Mouse (Mus musculus): ENCODE results near the gene Izumo1r.

The Izumo1r gene

DNA sequence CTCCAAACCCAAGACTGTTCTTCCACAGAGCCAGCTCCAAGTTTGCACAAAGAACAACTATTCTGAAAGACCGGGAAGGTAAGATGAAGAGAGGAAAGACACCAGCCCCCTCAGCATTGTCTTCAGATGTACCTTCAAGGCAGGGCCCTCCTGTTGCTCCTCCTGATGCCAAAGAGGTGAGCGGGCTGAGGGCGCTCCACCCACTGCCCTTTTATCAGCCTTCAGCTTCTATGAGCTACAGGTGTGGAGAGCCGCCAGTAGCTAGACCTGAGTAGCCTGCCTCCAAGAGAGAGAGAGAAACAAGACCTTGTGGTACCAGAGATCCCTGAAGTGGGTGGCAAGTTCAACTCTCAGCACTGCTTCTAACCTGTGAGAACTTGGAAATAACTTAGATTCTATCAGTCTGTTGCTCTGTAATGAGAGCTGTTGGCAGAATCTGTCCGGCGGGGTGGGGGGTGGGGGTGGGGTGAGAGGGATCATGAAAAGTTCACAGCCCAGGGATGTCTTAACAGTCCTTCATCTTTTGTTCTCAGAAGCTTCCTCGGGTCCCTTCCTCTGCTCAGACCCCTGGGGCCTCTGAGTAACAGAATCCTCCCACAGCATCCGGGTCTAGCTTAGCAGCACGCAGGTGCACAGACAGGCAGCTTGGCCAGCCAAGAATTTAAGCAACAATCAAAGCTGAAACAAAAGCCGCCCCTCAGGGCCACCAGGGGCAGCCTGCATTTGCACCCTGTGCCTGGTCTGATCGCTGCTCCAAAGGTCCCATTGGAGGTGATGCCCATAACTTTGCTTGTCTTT, at the start of gene Izumo1r:
Izumo1r (minus strand) TSS at position 369 of the 798 bp plus-strand sequence.
- DNase-seq (ENCODE audit: low spot score): no peak

DNA sequence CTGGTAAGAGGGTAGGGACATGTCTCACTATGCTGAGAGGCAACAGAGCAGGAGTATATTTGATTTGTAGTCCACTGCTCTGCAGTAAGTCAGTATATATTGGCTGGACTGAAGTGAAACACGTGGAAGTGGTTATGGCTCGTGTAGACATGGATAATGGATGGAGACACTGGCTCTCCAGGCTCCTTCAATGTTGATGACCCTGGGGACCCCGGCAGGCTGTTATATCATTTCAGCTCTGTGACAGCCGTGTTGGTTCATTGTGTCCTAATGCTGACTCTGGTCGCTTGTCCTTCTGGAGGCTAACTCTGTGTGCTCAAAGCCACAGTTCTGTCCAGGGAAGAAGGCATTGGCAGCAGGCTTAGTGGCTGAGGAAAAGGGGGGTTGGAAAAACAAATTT, 47.3 kb upstream of the Izumo1r start:
- DNase-seq (ENCODE audit: low spot score): no peak

DNA sequence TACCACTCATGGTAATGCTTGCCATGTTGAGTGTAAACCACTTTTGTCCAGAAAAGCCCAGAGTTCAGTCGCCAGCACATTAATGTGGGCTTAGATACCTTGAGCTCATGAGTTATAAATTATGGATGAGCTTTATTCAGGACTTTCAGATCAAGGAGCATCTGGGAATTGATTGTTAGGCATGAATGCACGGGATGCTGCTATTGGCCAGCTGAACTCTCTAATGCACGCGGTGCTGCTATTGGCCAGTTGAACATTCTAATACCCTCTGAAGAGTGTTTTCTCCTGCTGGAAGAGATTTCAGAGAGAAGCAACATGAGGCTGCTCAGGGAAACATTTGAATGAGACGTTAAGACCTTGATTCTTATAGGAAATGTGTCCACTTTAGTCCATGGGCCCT, 45.1 kb upstream of the Izumo1r start:
- no peak for DNase-seq (ENCODE audit: low spot score)

DNA sequence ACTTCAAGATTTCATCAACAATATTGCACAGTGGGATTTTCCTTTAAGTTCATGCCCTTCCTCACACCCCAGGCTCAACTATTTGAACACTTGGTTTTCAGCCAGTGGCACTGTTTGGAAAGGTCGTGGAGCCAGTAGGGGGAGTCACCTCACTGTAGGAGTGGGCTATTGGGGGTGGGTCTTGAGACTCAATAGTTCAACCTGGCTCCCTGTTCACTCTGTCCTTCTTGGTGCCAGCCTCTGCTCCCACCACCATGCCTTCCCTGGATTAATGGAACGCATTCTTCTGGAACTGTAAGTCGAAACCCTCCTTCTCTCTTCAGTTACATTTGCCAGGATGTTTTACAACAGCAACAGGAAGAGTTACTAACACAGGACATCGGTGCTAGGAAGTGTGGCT, 42.9 kb upstream of the Izumo1r start:
- no peak for DNase-seq (ENCODE audit: low spot score)

DNA sequence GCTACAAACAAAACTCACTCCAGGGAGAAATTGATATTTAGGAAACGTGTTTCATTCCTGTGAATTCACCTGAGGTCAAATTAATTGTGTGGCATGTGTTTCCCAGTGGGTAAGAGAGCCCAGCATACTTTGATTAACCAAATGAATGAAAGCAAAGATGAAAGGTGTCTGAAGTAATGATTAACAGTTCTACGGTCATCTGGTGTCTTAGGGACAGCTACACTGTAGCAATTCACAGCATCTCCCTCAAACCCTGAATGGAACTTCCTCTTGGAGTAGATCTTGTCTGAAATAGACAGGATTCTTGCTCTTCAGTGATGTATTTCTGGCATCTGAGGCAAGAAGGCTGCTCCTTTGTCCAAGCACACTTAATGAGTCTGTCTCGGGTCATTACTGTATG, 42.2 kb upstream of the Izumo1r start:
- no peak for DNase-seq (ENCODE audit: low spot score)

DNA sequence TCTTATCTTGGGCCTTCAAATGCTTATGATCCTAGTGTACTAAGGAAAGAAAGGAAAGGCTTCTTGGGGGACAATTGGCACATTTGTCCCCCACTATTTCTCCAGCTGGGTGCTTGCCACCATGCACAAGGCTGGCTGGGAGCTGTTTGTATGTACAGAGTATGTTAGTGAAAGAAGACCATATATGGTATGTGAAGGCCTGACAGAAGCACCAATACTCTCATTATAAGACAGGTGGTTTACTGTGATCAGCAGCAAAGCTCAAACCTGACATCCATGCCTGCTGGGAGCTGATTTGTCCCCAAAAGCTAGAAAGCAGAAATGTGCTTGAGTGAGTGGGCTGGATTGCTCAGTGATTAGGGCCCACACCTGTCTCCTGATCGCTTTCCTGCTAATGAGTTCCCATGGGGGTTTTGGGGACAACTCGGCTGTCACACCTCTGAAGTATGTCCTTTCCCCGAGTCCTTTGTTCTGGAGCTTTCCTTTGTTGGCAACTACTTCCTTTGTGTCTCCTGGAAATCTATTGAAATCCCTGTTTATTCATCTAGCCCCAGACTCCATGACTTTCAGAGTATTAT, 38.5 kb upstream of the Izumo1r start:
- DNase-seq (ENCODE audit: low spot score): no peak

DNA sequence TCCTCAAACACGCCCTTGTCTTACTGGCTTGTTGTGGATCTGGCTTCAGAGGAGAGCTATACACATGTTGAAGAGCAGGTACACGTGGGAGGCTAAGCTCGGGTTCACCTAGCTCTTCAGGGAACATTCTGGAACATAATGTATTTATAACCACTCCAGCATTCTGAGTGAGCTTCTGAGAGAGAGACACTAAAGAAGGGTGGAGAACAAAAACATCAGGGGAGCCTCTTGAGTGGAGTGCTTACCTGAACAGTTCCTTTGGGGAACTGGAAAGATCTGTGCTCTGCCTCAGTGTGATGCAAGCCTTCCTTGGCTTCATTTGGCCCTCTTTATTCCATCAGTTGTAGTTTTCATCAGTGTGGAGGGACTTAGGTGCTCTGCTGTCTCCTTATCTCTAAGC, 35.9 kb upstream of the Izumo1r start:
- DNase-seq (ENCODE audit: low spot score): no peak

DNA sequence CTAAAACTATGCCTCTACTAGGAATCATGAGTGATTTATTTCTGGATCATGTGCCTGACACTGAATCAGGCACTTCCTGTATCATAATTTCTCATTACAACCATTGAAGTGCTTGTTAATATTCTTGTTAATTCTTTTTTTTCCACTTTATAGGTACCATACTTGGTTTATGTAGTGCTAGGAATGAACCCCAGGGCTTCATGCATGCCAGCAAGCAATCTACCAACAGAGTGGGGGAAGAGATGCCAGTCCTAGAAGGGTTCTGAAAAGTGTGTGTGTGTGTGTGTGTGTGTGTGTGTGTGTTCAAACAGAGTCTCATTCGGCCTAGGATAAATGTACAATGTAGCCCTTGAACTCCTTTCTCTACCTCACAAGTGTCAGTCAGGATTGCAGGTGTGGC, 33.6 kb upstream of the Izumo1r start:
- no peak for DNase-seq (ENCODE audit: low spot score)

DNA sequence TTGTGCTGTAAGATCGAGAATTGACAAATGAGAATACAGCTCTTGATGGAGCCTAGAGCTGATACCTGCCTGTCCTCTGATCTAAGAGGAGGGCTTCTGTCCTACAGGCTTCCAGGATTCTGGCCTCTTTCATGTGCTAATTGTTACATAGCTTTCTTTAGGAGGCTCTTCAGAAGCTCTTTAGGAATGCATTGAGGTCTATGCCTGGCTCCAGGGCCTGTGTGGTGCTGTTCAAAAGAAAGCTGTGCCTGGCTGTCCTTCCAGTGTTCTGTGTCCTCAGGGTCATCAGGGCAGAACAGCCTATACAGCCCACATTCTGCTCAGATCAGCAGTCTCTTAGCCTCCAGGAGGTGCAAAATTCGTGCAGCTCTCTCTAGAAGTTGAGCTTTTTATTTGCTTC, 31.1 kb upstream of the Izumo1r start:
- no peak for DNase-seq (ENCODE audit: low spot score)

DNA sequence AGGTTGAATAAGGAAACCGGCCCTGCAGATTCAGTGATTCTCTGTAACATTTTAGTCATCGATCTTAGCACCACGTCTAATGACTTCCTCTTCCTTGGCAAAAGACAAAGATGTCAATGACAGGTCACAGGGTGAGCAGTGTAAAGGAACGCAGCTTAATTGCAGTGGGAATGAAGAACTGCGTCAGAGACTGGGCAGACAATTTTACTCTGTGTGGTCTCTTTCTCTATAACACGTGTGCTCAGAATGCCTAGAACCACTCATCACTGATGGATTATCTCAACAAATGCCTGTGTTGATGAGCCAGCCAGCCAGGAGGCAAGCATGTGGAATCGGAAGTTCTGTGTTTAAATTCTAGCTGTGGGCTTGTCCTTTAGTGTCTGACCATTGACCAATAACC, 28.2 kb upstream of the Izumo1r start:
- no peak for DNase-seq (ENCODE audit: low spot score)

DNA sequence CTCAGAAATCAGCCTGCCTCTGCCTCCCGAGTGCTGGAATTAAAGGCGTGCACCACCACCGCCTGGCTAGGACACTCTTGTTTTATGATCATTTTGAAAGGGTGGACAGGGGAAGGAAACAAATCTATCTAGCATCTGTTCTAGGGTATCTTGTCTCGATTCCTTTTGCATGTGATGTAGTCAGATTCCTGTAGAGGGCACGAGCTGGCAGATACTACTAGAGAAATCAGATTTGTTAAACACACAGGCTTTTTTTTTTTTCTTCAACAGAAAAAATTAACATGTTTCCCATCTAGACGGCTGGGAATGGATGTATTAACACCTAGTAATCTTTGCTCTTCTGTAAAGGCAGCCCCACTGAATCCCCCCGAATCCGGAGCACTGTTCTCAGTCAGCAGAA, 27.5 kb upstream of the Izumo1r start:
- DNase-seq (ENCODE audit: low spot score): no peak

DNA sequence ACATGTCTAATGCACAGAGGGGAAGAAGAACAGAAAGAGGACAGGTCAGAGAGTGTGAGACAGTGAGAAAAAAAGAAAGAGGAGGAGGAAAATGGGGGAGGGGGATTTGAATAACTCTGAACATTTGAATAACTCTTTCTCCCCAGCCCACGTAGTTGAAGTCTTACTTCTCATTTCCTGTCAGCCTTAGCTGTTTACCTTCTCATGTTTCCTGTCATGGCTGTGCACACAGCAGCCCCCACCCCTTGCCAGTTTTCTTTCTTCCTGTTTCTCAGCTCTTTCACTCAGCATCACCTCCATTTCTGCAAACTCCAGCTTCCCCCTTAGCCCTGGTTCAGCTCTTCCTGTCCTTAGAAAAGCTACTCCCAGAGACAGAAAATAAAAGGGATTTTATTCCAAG, 22.8 kb upstream of the Izumo1r start:
- DNase-seq (ENCODE audit: low spot score): no peak

DNA sequence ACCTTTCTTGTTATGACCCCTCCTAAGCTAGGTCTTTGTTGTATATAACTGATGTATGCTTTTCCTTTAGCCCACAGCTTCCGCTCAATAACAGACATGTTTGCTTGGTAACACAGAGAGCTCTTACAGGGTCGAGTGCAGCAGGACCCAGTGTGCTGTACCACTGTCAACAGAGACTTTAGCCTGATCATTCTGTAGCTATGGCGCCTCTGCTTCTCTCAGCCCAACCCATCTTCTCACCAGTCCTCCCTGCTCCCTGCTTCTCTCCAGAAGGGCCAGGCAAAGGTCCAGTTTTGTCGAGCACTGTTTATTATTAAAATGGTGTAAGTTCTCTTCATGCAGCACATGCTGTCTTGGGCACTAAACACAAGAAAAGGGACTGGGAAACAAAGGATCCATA, 19.9 kb upstream of the Izumo1r start:
- no peak for DNase-seq (ENCODE audit: low spot score)

DNA sequence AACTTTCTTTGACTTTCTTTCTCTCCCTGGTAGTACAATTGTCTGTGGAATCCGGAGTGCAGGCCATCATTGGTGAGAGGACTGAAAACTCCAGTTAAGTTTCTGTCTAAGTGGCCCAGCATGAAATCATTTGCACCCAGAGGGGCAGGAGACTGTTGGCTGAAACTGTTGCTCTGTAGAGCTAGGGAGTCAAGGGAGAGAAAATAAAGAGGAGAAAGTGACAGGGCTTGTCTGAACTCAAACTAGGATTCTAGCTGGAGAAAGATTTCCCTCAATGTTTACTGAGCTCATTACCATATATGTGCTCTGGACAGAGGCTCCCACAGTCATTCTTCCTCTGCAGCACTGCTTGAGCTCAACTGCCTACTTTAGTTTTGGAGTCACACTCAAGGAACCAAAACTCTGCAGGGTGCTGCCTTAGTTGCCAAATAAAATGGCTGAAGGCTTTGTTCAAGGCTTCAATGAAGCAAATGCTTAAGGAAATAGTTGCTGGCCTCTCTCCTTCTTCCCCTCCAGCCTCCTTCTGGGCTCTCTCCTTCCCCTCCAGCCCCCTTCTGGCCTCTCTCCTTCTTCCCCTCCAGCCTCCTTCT, 18.3 kb upstream of the Izumo1r start:
- DNase-seq (ENCODE audit: low spot score): no peak

DNA sequence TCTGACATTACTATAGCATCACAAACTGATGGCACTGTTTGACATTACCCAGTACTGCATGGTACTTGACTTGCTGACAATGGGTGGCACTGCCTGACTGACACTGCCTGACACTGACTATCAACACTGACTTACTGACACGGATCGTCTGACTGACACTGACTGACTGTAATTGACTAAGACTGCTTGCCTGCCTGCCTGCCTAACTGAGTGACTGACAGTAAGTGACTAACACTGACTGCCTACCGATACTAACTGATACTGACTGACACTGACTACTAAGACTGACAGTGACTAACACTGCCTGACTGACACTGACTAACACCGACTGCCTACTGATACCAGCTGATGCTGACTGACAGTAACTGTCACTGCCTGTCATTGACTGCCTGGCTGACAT, 17.5 kb upstream of the Izumo1r start:
- DNase-seq (ENCODE audit: low spot score): no peak

DNA sequence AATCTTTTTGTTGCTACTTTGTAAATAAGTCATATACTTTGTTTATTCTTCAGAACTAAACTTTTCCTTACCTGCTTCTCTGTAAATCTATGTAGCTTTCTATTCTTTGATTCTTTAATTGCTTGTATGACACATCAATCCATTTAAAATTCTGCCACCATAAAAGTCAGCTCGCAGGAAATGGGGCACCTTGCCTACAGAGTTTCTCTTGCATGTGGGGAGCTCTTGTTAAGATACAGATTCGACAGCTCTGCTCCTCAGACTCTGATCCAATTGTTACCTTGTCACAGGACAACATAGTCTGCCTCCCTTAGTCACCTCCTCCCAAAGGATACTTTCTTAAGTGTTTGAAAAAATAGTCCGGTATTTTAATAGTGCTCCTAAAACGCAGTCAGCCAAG, 16.9 kb upstream of the Izumo1r start:
- no peak for DNase-seq (ENCODE audit: low spot score)

DNA sequence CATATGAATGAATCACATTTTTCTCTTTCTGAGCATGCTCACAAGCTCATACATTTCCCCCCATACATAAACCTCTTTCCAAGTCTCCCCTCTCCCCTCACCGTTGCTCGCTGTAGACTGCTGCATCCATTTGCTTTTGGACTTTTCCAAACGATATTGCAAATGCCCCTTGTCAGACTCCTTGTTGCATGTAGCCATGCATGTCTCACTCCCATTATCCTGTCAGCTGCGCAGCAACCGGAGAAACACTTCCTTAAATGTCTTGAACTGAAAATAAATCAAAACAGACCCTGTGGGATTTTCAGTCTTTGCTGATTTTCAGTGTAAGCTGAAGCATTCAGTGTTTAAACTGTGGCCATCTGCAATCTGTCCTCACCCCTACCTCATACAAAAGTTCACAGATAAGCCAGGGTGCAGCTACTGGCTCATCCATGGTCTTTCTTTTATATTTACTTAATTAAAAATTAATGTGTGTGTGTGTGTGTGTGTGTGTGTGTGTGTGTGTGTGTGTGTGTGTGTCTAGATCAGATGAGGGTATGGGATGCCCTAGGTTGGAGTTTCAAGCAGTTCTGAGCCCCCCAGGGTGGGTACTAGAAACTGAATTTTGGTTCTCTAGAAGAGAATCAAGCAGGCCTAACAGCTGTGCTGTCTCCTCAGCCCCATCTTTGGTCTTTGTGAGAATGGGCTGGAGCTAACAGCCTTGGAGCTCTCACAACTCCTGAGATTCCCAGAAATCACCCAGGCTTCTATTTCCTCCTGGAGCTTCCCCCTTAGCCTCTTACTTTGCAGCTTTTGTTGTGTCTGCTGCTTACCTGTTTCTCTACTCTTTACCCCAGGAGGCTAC, 15.3 kb upstream of the Izumo1r start:
- DNase-seq (ENCODE audit: low spot score): no peak

DNA sequence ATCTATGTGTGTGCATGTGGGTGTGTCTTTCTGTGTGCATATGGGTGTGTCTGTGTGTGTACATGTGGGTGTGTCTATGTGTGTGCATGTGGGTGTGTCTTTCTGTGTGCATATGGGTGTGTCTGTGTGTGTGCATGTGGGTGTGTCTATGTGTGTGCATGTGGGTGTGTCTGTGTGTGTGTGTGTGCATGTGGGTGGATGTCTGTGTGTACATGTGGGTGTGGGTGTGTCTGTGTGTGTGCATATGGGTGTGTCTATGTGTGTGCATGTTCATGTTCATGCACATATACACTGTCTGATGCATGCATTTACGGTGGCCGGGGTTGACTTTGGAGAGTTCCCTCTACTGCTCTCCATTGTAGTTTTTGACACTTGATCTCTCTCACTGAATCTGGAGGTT, 13.9 kb upstream of the Izumo1r start:
- DNase-seq (ENCODE audit: low spot score): no peak

DNA sequence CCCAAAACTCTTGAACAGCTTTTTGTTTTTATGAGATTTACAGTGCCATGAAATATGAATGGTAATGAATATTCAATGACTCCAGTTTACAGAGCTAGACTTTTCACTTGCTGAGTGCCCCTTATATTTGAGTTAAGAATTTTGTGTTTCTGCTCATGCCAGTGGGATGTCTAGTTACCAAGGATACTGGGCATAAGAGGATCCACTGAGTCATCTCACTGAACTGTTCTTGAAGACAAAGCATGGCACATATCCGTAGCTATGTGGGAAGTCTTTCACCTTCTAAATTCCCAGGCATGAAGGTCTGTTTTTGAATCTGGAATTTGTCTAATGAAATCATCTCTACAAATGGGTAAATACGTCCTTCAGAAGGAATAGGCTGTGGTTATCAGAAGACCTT, 8.3 kb upstream of the Izumo1r start:
- no peak for DNase-seq (ENCODE audit: low spot score)

DNA sequence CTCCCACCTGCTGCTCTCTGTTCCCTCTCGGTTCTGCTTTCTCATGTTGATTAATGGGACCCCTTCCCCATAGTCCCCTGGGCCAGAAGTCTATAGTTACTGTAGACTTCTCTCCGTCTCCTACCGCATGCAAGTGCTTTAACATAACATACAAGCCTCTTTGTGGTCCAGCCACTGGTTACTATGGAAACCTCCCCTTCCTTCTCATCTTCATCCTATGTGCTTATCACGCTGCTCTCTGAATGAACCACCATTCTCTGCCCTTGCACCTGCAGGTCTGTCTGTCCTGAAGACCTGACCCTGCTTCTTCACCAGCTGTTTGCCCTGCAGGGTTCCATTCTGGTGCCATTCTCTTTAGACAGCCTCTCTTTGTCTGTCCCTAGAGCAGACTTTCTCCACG, 6.2 kb upstream of the Izumo1r start:
- no peak for DNase-seq (ENCODE audit: low spot score)

DNA sequence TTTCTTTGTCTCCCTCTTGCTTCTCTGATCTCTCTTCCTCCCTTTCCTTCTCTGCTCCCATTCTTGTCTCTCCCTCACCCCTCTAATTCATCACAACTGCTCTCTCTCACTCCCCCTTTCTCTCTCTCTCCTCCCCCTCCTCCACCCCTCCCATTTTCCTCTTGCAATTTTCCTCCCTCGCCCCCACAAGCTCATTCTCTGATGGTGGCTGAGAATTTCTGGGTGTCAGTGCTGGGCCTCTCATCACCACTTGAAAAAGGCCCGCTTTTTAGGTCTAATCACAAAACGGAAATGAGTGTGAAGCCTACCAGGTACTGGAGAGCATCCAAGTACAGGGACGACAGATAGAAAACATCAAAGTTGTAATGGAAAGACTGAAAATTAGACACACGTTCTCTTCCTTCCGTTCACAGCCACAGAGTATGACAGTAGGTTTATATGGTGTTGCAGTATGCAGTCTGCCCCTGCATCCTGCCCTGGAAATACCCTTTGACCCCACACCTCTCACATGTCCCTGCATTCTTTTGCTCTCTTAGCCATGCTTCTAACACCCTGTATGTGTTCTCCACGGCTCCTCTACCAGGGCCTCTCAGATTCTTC, 4.2 kb upstream of the Izumo1r start:
- DNase-seq (ENCODE audit: low spot score): no peak

DNA sequence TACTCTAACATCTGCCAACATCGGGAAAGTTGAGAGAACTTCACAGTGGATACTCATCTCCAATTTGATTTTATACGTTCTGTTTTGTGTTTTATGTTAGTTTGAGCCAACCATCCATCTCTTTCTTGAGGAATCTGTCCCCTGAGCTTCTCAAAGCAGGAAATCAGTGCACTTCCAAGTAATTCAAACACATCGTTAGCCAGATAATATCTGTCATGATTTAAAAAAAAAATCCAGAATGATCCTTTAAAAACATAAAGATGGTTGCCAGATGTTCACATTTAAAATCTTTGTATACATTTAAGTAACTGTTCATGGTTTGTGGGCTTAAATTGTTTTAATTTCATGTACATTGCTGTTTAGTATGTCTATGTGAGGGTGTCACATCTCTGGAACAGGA, 2.2 kb upstream of the Izumo1r start:
- no peak for DNase-seq (ENCODE audit: low spot score)
